Mouse (Mus musculus): ENCODE measurements around the gene Tvp23b.

Gene Tvp23b

GRCm38 (mm10) chr11:62901699-62902323 lies 22.6 kb downstream of the Tvp23b start:
- DNase-seq (ENCODE audit: low read depth) = peak; percentile 83

GRCm38 (mm10) chr11:62903871-62904495 lies 24.7 kb downstream of the Tvp23b start:
- DNase-seq (ENCODE audit: low read depth) = peak; percentile 87

- DNase-seq (ENCODE audit: low read depth) = peak; percentile 50
Measured at GRCm38 (mm10) chr11:62909720-62910306, 30.6 kb downstream of the Tvp23b start.

GRCm38 (mm10) chr11:62911362-62911761 lies 32.1 kb downstream of the Tvp23b start:
- no peak for DNase-seq (ENCODE audit: low read depth)

GRCm38 (mm10) chr11:62913141-62913540 lies 33.9 kb downstream of the Tvp23b start:
- no peak for DNase-seq (ENCODE audit: low read depth)

GRCm38 (mm10) chr11:62914532-62914931 lies 35.3 kb downstream of the Tvp23b start:
- peak; percentile 46 for DNase-seq (ENCODE audit: low read depth)

- no peak for DNase-seq (ENCODE audit: low read depth)
Measured at GRCm38 (mm10) chr11:62915486-62915885, 36.2 kb downstream of the Tvp23b start.

GRCm38 (mm10) chr11:62916765-62917164 lies 37.5 kb downstream of the Tvp23b start:
- DNase-seq (ENCODE audit: low read depth) = no peak

- DNase-seq (ENCODE audit: low read depth) = no peak
Measured at GRCm38 (mm10) chr11:62919946-62920742, 40.9 kb downstream of the Tvp23b start.

GRCm38 (mm10) chr11:62920743-62921050 lies 41.4 kb downstream of the Tvp23b start:
- DNase-seq (ENCODE audit: low read depth) = no peak

GRCm38 (mm10) chr11:62921052-62921977 lies 42.1 kb downstream of the Tvp23b start:
- peak; percentile 82 for DNase-seq (ENCODE audit: low read depth)

- no peak for DNase-seq (ENCODE audit: low read depth)
Measured at GRCm38 (mm10) chr11:62924091-62924761, 45.0 kb downstream of the Tvp23b start.

- peak; percentile 99 for DNase-seq (ENCODE audit: low read depth)
Measured at GRCm38 (mm10) chr11:62929799-62930198, 50.5 kb downstream of the Tvp23b start.

GRCm38 (mm10) chr11:62930574-62930973 lies 51.3 kb downstream of the Tvp23b start:
- DNase-seq (ENCODE audit: low read depth) = peak; percentile 45

GRCm38 (mm10) chr11:62931141-62931540 lies 51.9 kb downstream of the Tvp23b start:
- no peak for DNase-seq (ENCODE audit: low read depth)

- no peak for DNase-seq (ENCODE audit: low read depth)
Measured at GRCm38 (mm10) chr11:62933099-62933498, 53.8 kb downstream of the Tvp23b start.

GRCm38 (mm10) chr11:62934795-62935514 lies 55.7 kb downstream of the Tvp23b start:
- no peak for DNase-seq (ENCODE audit: low read depth)

- no peak for DNase-seq (ENCODE audit: low read depth)
Measured at GRCm38 (mm10) chr11:62937986-62938385, 58.7 kb downstream of the Tvp23b start.

- DNase-seq (ENCODE audit: low read depth) = no peak
Measured at GRCm38 (mm10) chr11:62938921-62939320, 59.7 kb downstream of the Tvp23b start.

GRCm38 (mm10) chr11:62940176-62940575 lies 60.9 kb downstream of the Tvp23b start:
- no peak for DNase-seq (ENCODE audit: low read depth)
